Mouse (Mus musculus): ENCODE measurements around the gene Farp2. TPM values are rescaled to one million over a fixed set of nuclear protein-coding genes. Genes with fewer than 3 reads are reported as not detected.
"Not testable (repeated sequence)": the region's sequence is repeated elsewhere in the genome, so short reads cannot be mapped to it uniquely, and the experiment has no call there.

The Farp2 gene
- total and polyA plus RNA-seq, 2 experiments from 2014 or later, result 3.9 to 10.5 TPM

GRCm38 (mm10) chr1:93654275-93654674 is 142.4 kb downstream of the Farp2 start:
- Histone ChIP-seq H3K9me3 (replicated peaks; ENCODE audit: control insufficient read depth, low read length) (no peaks in the 10 kb centered on the region), H3K27ac (ENCODE audit: low read depth) (no peak overlapping the region), H3K4me2 (ENCODE audit: low read depth, low read length) (no peak overlapping the region), H3K4me3 (ENCODE audit: low read depth, low read length) (no peak overlapping the region), H3K9ac (replicated peaks; ENCODE audit: low read depth, low read length) (no peak overlapping the region), H3K4me1 (ENCODE audit: control insufficient read depth, insufficient read depth) (no peaks in the 10 kb centered on the region), H3K27me3 (ENCODE audit: control insufficient read depth, insufficient read depth, low read length) (no peaks in the 10 kb centered on the region), H3K36me3 (replicated peaks; ENCODE audit: control insufficient read depth, insufficient read depth, low read length) (no peaks in the 10 kb centered on the region)
- ATAC-seq (ENCODE audit: insufficient read depth, low read depth) (no peak), DNase-seq (ENCODE audit: low spot score) (no peak)
- no peak for TF ChIP-seq CTCF (IDR thresholded peaks at IDR 0.05; ENCODE audit: low read depth)
- no peak for TF ChIP-seq EP300 (IDR thresholded peaks at IDR 0.05; ENCODE audit: low read depth)
- 32% methylated on average over 2 of the region's 2 CpGs for WGBS

- H3K4me1 ChIP-seq (ENCODE audit: control insufficient read depth, insufficient read depth), result no peaks in the 10 kb centered on the region
- ATAC-seq (ENCODE audit: insufficient read depth, low read depth) (no peak), DNase-seq (ENCODE audit: low spot score) (no peak)
- H3K9me3 ChIP-seq (replicated peaks; ENCODE audit: control insufficient read depth, low read length), result no peaks in the 10 kb centered on the region
- no peaks in the 10 kb centered on the region for H3K36me3 ChIP-seq (replicated peaks; ENCODE audit: control insufficient read depth, insufficient read depth, low read length)
- H3K9ac ChIP-seq (replicated peaks; ENCODE audit: low read depth, low read length), result no peak overlapping the region
- 47% methylated on average over 2 of the region's 2 CpGs for WGBS
- no peak overlapping the region for H3K4me2 ChIP-seq (ENCODE audit: low read depth, low read length)
- H3K27me3 ChIP-seq (ENCODE audit: control insufficient read depth, insufficient read depth, low read length), result no peaks in the 10 kb centered on the region
- TF ChIP-seq CTCF (IDR thresholded peaks at IDR 0.05; ENCODE audit: low read depth) (no peak), EP300 (IDR thresholded peaks at IDR 0.05; ENCODE audit: low read depth) (no peak)
- no peak overlapping the region for H3K4me3 ChIP-seq (ENCODE audit: low read depth, low read length)
- H3K27ac ChIP-seq (ENCODE audit: low read depth), result no peak overlapping the region
These were observed 142.9 kb downstream of the Farp2 start for GRCm38 (mm10) chr1:93654798-93655197.

- no peak for DNase-seq (ENCODE audit: low spot score)
- 73% methylated on average over 7 of the region's 7 CpGs for WGBS
- Histone ChIP-seq H3K27ac (ENCODE audit: low read depth) (no peak overlapping the region), H3K4me1 (ENCODE audit: control insufficient read depth, insufficient read depth) (no peaks in the 10 kb centered on the region), H3K9ac (replicated peaks; ENCODE audit: low read depth, low read length) (no peak overlapping the region), H3K9me3 (replicated peaks; ENCODE audit: control insufficient read depth, low read length) (no peaks in the 10 kb centered on the region), H3K27me3 (ENCODE audit: control insufficient read depth, insufficient read depth, low read length) (no peaks in the 10 kb centered on the region), H3K4me2 (ENCODE audit: low read depth, low read length) (no peak overlapping the region), H3K4me3 (ENCODE audit: low read depth, low read length) (no peak overlapping the region), H3K36me3 (replicated peaks; ENCODE audit: control insufficient read depth, insufficient read depth, low read length) (no peaks in the 10 kb centered on the region)
- TF ChIP-seq CTCF (IDR thresholded peaks at IDR 0.05; ENCODE audit: low read depth) (no peak), EP300 (IDR thresholded peaks at IDR 0.05; ENCODE audit: low read depth) (no peak)
- no peak for ATAC-seq (ENCODE audit: insufficient read depth, low read depth)
These were observed 144.6 kb downstream of the Farp2 start for GRCm38 (mm10) chr1:93656325-93657024.

GRCm38 (mm10) chr1:93657025-93657360 is 145.1 kb downstream of the Farp2 start:
- Histone ChIP-seq H3K4me2 (ENCODE audit: low read depth, low read length) (no peak overlapping the region), H3K9ac (replicated peaks; ENCODE audit: low read depth, low read length) (no peak overlapping the region), H3K36me3 (replicated peaks; ENCODE audit: control insufficient read depth, insufficient read depth, low read length) (no peaks in the 10 kb centered on the region), H3K9me3 (replicated peaks; ENCODE audit: control insufficient read depth, low read length) (no peaks in the 10 kb centered on the region), H3K4me3 (ENCODE audit: low read depth, low read length) (no peak overlapping the region), H3K27me3 (ENCODE audit: control insufficient read depth, insufficient read depth, low read length) (no peaks in the 10 kb centered on the region), H3K27ac (ENCODE audit: low read depth) (no peak overlapping the region), H3K4me1 (ENCODE audit: control insufficient read depth, insufficient read depth) (no peaks in the 10 kb centered on the region)
- DNase-seq (ENCODE audit: low spot score), result no peak
- 77% methylated on average over 5 of the region's 5 CpGs for WGBS
- ATAC-seq (ENCODE audit: insufficient read depth, low read depth), result no peak
- TF ChIP-seq EP300 (IDR thresholded peaks at IDR 0.05; ENCODE audit: low read depth) (no peak), CTCF (IDR thresholded peaks at IDR 0.05; ENCODE audit: low read depth) (no peak)

GRCm38 (mm10) chr1:93658559-93658958 is 146.7 kb downstream of the Farp2 start, which contains the start of gene Stk25:
Stk25 (minus strand) TSS chr1:93658659.
- DNase-seq (ENCODE audit: low spot score); ATAC-seq (ENCODE audit: insufficient read depth, low read depth); H3K9ac ChIP-seq (replicated peaks; ENCODE audit: low read depth, low read length): not testable (repeated sequence)

More at GRCm38 (mm10) chr1:93658559-93658958, 146.7 kb downstream of the Farp2 start, which contains the start of gene Stk25:
- not testable (repeated sequence) for H3K27ac ChIP-seq (ENCODE audit: low read depth); H3K27me3 ChIP-seq (ENCODE audit: control insufficient read depth, insufficient read depth, low read length); H3K4me2 ChIP-seq (ENCODE audit: low read depth, low read length); H3K4me3 ChIP-seq (ENCODE audit: low read depth, low read length); H3K36me3 ChIP-seq (replicated peaks; ENCODE audit: control insufficient read depth, insufficient read depth, low read length); H3K4me1 ChIP-seq (ENCODE audit: control insufficient read depth, insufficient read depth); H3K9me3 ChIP-seq (replicated peaks; ENCODE audit: control insufficient read depth, low read length)

All from heart, postnatal 0 days (tissue).